Mouse (Mus musculus) lung, postnatal 14 days (tissue): ENCODE results near the gene Irgc1.
A peak's percentile ranks its signal among the peaks of the same experiment; 100 is the strongest.
"Not testable (repeated sequence)": the region's sequence is repeated elsewhere in the genome, so short reads cannot be mapped to it uniquely, and the experiment has no call there.

Experiments
- DNase-seq: peaks from one replicate; pipeline ENCODE4 v3.0.0; 2021

The Irgc1 gene

DNA sequence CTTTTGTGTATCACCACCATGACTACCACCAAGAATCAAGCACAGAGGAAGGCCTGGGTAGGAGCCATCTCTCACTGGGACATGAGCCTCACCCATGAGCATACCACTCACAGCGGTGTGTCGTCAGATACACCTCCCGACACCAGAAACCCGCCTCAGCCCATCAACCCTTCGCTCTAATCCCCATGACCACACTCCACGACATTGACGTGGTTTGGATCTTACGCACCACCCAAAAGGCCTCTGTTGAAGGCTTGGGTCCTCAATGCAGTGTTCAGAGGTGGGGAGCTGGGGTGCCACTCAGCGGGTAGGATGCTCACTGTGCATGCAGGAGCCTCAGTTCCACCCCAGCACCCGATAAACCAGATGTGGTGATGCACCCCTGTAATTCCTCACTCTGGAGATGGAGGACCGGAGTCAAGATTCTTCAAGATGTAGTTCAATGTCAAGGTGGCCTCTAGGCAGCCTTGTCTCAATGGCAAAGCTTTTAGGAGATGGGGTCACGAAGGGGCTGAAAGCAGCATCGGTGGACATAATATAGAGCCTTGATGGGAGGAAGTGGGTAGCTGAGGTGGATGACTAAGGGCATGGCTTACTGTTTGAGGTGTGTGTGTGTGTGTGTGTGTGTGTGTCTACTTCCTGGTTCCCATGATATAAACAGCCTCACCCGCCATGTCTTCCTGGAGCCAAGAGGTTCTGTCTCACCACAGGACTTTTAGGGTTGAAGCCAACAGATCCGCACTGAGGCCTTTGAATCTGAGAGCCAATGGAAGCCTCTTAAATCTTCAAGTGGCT, 21.3 kb downstream of the Irgc1 start:
- DNase-seq, result no peak

DNA sequence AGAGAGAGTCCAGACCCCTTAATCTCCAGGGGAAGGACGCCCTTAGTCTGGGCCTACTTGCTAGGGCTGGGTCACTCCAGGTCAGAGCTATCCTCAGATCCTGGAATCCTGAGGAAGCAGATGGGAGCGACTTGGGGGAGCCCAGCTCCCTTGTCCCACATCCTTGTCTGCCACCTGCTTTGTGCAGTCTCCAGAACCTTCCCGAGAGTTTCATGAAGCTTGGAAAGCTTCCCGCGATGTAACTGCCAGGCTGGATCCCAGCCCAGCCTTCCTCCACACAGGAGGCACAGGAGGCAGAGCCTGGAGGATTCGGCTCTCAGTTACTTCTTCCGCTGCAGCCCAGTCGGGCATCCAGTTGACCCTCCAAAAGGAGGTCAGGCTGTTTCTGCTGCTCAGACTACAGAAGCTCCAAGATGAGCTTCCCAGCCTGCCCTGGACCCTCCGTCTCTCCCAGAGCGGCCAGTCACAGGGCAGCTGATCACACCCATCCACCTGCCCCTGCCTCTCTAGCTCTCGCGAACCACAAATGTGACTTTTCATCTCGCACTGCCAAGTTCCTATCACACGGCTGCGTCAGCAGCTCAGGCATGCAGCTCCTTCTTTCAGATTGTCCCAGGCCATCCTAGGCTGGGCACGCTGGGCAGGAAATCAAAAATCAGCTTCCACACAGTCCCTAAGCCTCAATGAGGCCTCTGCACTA, 22.5 kb downstream of the Irgc1 start:
- DNase-seq, result no peak

DNA sequence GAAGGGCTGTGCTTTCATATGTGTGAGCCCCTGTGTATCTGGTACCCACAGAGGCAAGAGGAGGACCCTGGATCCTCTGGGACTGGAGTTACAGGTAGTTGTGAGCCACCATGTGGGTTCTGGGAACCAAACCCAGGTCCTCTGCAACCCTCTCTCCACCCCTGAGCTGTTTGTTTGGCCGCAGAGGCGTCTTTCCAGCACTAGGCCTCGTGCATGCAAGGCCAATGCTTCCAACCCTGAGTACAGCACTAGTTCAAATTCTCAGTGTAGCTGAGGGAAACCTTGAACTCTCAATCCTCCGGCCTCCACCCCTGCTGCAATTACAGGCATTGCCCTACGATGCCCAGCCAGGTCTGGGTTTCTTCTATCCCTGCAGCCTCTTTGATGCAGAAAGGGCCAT, 23.4 kb downstream of the Irgc1 start:
- DNase-seq, result no peak

- no peak for DNase-seq
These were observed 24.9 kb downstream of the Irgc1 start for GRCm38 (mm10) chr7:24427168-24427567.

- DNase-seq, result no peak
These were observed 26.2 kb downstream of the Irgc1 start for GRCm38 (mm10) chr7:24425919-24426318.

GRCm38 (mm10) chr7:24423956-24424732, 28.0 kb downstream of the Irgc1 start:
- DNase-seq, result no peak

DNA sequence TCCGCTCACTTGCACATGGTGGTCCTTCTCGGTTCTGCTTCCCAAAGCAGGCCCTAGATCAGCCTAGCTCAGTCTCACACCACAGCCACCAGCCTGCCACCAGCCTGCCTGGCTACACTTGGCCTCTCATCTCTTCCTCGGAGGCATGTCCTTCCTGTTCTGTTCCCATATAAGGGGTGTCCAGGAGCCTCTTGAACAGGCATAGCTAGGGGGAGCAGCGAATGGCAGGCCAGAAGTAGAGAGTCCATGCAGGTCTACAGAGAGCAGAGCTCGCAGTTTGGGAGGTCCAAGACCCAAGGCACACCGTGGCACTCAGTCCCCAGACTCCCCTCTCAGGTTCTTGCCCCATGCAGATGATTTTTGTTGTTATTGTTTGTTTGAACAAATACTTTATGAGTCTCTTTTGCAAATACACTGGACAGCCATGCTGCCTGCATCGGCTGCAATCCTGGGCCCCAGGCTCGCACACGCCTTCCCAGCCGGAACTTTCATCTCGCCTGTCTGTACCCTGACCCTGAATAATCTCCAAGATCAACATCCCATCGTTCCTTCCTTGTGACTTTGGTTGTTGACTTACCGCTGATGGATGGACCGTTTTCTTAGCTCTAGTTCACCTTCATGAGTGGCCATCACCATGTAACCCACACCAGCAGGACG, 28.9 kb downstream of the Irgc1 start:
- DNase-seq, result no peak

- DNase-seq, result no peak
These were observed 29.8 kb downstream of the Irgc1 start for GRCm38 (mm10) chr7:24422251-24422650.

DNA sequence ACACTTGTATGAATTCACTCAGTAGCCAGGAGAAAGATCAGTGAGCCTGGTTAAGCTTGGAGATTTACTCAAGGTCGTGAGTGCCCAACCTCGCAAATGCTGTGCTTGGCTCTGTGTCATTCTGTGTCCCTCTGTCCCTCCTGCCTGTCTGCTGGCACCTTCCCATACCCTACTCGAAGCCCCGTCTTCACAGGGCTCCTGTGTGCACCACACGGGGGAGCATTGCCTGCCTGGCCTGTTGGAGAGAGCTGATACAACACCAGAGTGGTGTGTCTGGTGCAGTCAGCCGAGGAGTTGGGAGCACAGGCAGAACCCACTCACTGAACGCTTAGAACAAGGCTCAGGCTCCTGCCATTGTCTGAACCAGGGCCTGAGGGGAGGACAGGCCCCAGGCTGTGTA, 30.4 kb downstream of the Irgc1 start:
- DNase-seq, result no peak

- DNase-seq, result no peak
These were observed 32.5 kb downstream of the Irgc1 start for GRCm38 (mm10) chr7:24419579-24419978.

- DNase-seq, result no peak
These were observed 36.8 kb downstream of the Irgc1 start for GRCm38 (mm10) chr7:24415261-24415660.

- DNase-seq, result peak; percentile 12
These were observed 38.5 kb downstream of the Irgc1 start for GRCm38 (mm10) chr7:24413630-24414029.

DNA sequence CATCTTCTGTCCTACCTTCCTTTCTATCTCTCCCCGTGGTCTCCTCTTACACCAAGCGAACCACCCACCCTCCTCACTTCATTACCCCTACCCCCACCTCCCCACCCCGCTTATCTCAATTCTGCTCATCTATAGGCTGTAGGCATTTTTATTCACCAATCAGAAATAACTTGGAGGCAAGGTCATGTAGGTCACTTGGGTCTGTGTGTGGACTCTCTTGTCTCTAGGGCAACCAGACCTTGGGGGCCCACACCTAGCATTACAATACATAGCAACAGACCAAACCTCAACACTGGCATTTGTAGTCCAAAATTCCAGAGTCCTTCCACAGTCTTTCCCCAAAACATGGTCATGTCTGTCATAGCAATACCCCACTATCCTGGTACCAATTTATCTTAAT, 41.3 kb downstream of the Irgc1 start:
- DNase-seq, result no peak

- DNase-seq, result no peak
These were observed 42.0 kb downstream of the Irgc1 start for GRCm38 (mm10) chr7:24410123-24410522.

GRCm38 (mm10) chr7:24408186-24408585, 43.9 kb downstream of the Irgc1 start:
- DNase-seq, result no peak

- DNase-seq, result peak; percentile 79
These were observed 45.4 kb downstream of the Irgc1 start for GRCm38 (mm10) chr7:24406528-24407344.

DNA sequence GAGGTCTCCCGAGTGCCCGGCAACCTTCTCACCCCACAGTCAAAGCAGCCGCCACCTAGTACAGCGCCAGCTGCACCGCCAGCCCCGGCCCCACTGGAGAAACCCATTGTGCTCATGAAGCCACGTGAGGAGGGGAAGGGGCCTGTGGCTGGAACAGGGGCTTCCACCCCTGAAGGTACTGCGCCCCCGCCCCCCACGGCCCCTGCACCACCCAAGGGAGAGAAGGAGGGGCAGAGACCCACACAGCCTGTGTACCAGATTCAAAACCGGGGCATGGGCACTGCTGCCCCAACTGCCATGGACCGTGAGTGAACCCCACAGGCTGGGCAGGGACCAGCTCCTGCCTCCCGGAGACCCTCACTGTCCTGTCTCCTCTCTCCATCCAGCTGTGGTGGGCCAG, 46.4 kb downstream of the Irgc1 start:
- DNase-seq, result no peak

DNA sequence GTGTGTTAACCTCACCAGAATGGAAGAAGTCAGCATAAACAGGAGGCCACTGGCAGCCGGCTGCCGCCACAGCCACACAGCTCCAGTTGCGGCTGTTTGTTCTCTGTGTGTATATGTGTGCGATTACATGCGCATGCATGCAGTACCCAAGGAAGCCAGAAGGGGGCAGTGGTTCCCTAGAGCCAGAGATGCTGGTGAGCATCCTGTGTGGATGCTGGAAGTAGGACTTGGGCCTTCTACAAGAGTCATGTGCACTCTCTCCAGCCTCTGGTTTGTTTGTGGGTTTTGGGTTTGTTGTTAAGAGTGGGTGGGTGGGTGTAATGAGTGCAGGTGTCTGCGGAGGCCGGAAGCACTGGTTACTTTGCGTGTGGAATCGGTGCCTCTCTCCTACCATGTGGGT, 49.2 kb downstream of the Irgc1 start:
- no peak for DNase-seq

DNA sequence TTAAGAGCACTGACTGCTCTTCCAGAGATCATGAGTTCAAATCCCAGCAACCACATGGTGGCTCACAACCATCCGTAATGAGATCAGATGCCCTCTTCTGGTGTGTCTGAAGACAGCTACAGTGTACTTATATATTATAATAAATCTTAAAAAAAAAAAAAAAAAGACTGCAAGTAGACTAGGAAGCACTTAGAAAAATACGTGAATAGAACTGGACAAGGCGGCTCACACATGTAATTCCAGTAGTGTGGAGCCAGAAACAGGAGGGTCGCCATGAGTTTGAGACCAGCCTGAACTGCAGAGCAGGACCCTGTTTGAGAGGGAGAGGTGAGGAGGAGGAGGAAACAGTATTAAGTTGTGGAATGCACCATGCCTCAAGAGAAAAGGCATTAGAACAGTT, 51.6 kb downstream of the Irgc1 start:
- not testable (repeated sequence) for DNase-seq

- DNase-seq, result no peak
These were observed 52.0 kb downstream of the Irgc1 start for GRCm38 (mm10) chr7:24400082-24400452.

DNA sequence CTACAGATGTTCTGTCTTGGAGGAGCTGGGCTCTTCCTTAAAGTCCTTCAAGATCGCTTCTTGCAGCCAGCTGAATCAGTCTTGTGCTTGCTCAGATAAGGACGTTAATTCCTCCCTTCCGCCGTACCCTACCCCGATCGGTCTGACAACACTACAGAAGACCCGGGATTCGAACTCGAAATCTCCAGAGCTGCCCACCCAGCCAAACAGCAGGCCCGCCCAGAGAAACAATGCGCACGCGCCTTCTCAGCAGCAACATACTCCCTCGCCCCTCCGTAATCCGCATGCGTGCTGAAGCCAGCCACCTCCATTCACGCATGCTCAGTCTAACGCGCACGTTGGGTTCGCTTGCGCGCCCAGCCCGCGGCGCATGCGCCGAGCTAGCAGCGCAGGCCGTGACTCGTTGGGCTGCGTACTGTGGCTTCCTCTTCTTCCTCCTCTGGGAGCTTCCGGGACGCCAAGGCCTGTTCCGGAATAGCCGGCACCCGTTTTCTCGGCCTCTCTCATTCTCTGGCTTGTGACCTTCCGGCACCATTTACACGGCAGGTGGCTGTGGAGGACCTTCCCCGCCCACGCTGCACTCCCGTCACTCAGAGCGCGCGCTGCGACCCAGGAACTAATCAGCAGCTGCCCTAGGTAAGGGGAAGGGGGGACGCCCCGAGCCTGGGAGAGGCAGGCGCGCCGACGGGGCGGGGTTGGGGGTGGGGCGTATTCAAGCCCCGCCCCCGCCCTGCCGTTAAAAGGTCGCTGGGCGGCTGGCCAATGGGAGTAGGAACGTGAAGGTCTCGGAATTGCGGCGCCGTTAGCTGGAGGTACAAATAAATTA, 52.6 kb downstream of the Irgc1 start, which contains the start of gene Smg9:
Gene Smg9 (plus strand): TSS at position 364 of the 826 bp plus-strand sequence.
- DNase-seq, result peak; percentile 97
